Mouse (Mus musculus) embryonic facial prominence, embryonic 14.5 days (tissue): ENCODE data around the gene Abcd1. TPM values are rescaled to one million over a fixed set of nuclear protein-coding genes. Genes with fewer than 3 reads are reported as not detected.

ENCODE experiments used
- ATAC-seq: fragments of 200-750 bp; cut with Nextera tagmentation; 2 replicates; pipeline ENCODE4 v1.8.0; 2017; ENCODE audit warnings: low read depth, moderate number of reproducible peaks, moderate TSS enrichment
- DNase-seq: peaks from one replicate; pipeline ENCODE4 v3.0.0-alpha.2; 2015; ENCODE audit warnings: low spot score
- H3K27ac ChIP-seq: fragments of 300-500 bp; sonication (generic); replicated peaks from 2 replicates; pipeline ENCODE4 v1.5.1; 2014; ENCODE audit warnings: low read depth, mild to moderate bottlenecking, low read length, moderate library complexity
- H3K27me3 ChIP-seq: fragments of 300-500 bp; sonication (generic); replicated peaks from 2 replicates; pipeline ENCODE4 v1.6.1; 2014; ENCODE audit warnings: low read length; ENCODE audit not compliant: control insufficient read depth, insufficient read depth
- H3K36me3 ChIP-seq: fragments of 300-500 bp; sonication (generic); 2 replicates; pipeline ENCODE4 v1.6.1; 2014; ENCODE audit warnings: low read length, mixed read lengths; ENCODE audit not compliant: control insufficient read depth, insufficient read depth
- H3K4me1 ChIP-seq: fragments of 300-500 bp; sonication (generic); 2 replicates; pipeline ENCODE4 v1.6.1; 2014; ENCODE audit warnings: antibody characterized with exemption, low read length; ENCODE audit not compliant: control insufficient read depth, insufficient read depth
- H3K4me2 ChIP-seq: fragments of 300-500 bp; sonication (generic); 2 replicates; pipeline ENCODE4 v1.6.1; 2014; ENCODE audit warnings: low read depth, mild to moderate bottlenecking, low read length, moderate library complexity, mixed read lengths
- H3K4me3 ChIP-seq: fragments of 300-500 bp; sonication (generic); 2 replicates; pipeline ENCODE4 v1.5.1; 2014; ENCODE audit warnings: low read depth, mild to moderate bottlenecking, low read length
- H3K9ac ChIP-seq: fragments of 300-500 bp; sonication (generic); 2 replicates; pipeline ENCODE4 v1.6.1; 2014; ENCODE audit warnings: low read depth, mild to moderate bottlenecking, low read length, moderate library complexity, mixed read lengths
- H3K9me3 ChIP-seq: fragments of 300-500 bp; sonication (generic); 2 replicates; pipeline ENCODE4 v1.6.1; 2016; ENCODE audit warnings: low read length; ENCODE audit not compliant: control insufficient read depth
- WGBS: fragments of 180-500 bp; shearing (Covaris S2); extraction: QIAGEN DNeasy Blood & Tissue Kit; methylation state at CpG from one replicate; pipeline ENCODE4 v1.1.7; 2014; 5-methylcytosine and 5-hydroxymethylcytosine counted together
- polyA plus RNA-seq: library from polyadenylated mRNA; unstranded; fragments of >200 nt; fragmentation: Nextera tagmentation; extraction: Ambion mirVana; gene quantifications from 2 replicates; pipeline ENCODE4 v1.2.1, GENCODE M21; 2014

The Abcd1 gene
- polyA plus RNA-seq, 1 experiment from 2014 or later: 14.7 TPM

DNA sequence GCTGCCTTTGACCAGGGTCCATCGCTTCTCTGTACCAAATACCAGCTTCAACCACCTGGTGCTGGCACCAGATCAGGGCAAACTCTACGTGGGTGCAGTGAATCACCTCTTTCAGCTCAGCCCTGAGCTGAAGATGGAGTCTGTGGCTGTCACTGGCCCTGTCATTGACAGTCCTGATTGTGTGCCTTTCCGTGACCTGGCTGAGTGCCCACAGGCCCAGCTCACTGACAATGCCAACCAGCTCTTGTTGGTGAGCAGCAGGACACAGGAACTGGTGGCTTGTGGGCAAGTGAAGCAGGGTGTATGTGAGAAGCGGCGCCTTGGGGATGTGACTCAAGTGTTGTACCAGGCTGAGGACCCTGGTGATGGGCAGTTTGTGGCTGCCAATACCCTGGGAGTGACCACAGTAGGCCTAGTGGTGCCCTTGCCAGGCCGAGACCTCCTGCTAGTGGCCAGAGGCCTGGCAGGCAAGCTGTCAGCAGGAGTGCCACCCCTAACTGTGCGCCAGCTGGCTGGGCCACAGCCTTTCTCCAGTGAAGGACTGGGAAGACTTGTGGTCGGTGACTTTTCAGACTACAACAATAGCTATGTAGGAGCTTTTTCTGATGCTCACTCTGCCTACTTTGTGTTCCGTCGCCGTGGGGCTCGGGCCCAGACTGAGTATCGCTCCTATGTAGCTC is 42.4 kb downstream of the Abcd1 start:
- no peaks in the 10 kb centered on the region for H3K9me3 ChIP-seq
- DNase-seq (no peak), ATAC-seq (no peak)
- no peaks in the 10 kb centered on the region for H3K36me3 ChIP-seq
- no peak overlapping the region for H3K4me3 ChIP-seq
- no peaks in the 10 kb centered on the region for H3K4me1 ChIP-seq
- H3K27me3 ChIP-seq: no peaks in the 10 kb centered on the region
- H3K4me2 ChIP-seq: no peak overlapping the region
- WGBS: 84% methylated on average over 12 of the region's 13 CpGs
- no peak overlapping the region for H3K9ac ChIP-seq
- no peak overlapping the region for H3K27ac ChIP-seq

DNA sequence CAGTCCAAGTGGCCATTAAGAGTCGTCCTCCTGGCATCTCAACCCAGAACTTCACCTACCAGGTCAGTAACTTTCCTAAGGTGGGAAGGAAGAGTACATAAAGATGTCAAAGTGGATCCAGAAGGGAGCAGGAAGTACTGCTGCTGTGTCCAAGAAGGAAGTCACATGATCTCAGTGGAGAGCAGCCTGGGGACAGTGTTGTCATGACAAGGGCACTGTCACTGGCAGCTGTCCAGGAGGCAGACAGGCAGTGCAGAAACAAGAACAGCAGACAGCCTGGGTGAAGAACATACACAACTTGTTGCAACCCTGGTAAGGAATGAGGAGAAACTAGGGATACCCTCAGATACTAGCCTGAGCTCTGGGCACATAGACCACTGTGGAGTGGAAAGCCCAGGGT is 48.9 kb downstream of the Abcd1 start:
- no peaks in the 10 kb centered on the region for H3K9me3 ChIP-seq
- H3K27me3 ChIP-seq: no peaks in the 10 kb centered on the region
- no peak overlapping the region for H3K4me2 ChIP-seq
- no peaks in the 10 kb centered on the region for H3K36me3 ChIP-seq
- no peaks in the 10 kb centered on the region for H3K4me1 ChIP-seq
- WGBS: 78% methylated on average over 1 of the region's 1 CpGs
- peak; percentile 23 for DNase-seq
- ATAC-seq: no peak
- H3K9ac ChIP-seq: no peak overlapping the region
- H3K4me3 ChIP-seq: no peak overlapping the region
- H3K27ac ChIP-seq: no peak overlapping the region

DNA sequence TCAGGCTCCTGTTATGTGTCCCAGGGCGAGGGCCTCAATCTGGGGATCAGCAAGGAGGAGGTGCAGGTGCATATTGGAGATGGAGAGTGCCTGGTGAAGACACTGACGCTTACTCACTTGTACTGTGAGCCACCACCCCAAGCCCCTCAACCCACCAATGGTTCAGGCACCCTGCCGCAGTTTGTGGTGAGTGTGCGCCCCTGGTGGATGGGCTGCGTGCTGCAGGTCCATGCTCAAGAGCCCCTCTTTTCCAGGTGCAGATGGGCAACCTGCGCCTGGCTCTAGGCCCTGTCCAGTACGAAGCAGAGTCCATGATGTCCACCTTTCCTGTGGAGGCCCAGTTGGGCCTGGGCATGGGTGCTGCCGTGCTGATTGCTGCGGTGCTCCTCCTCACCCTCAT is 50.9 kb downstream of the Abcd1 start:
- DNase-seq (no peak), ATAC-seq (no peak)
- WGBS: 59% methylated on average over 8 of the region's 9 CpGs

DNA sequence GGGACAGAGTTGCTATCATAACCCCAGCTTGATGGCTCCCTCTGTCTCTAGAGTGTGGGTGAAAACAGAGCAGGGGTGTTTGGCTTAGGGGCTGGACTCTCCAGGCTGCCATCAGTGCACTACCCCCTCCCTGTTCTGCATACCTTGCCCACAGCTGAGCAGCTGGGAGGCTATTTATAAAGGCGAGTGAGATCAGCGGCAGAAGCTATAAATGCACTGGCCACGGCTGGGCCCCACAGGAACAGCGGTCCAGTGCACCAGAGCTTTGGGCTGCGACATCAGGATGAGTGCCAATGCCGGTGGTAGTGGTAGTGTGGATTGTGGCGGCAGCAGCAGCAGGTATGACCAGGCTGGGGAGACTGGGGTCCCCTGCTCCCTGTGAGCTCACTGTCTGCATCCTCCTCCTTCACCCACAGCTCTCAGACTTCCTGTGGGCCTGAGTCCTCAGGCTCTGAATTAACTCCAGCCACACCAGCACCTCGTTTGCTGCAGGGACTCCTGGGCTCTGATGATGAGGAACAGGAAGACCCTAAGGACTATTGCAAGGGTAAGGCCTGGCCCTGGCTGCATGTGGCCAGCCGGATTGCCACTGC is 57.9 kb downstream of the Abcd1 start, which contains the start of gene Srpk3:
Srpk3 (plus strand) TSS at position 238 of the 593 bp plus-strand sequence.
- Histone ChIP-seq H3K4me2 (no peak within 1 kb of the TSS), H3K27me3 (no peaks in the 10 kb centered on the region), H3K9ac (no peak within 1 kb of the TSS), H3K27ac (no peak within 1 kb of the TSS; the same call in 1 of the 2 replicates), H3K4me1 (no peaks in the 10 kb centered on the region), H3K36me3 (peaks cover 18% of the 10 kb centered on the region; the same call in 1 of the 2 replicates), H3K9me3 (no peaks in the 10 kb centered on the region), H3K4me3 (no peak within 1 kb of the TSS)
- 47% methylated on average over 6 of the region's 9 CpGs for WGBS
- peak; percentile 60 for ATAC-seq
- peak; percentile 13 for DNase-seq

More for the DNA sequence above, 50.9 kb downstream of the Abcd1 start:
- Histone ChIP-seq H3K27me3 (no peaks in the 10 kb centered on the region), H3K4me3 (no peak overlapping the region), H3K9ac (no peak overlapping the region), H3K4me1 (no peaks in the 10 kb centered on the region), H3K4me2 (no peak overlapping the region), H3K9me3 (no peaks in the 10 kb centered on the region), H3K27ac (no peak overlapping the region), H3K36me3 (no peaks in the 10 kb centered on the region)

DNA sequence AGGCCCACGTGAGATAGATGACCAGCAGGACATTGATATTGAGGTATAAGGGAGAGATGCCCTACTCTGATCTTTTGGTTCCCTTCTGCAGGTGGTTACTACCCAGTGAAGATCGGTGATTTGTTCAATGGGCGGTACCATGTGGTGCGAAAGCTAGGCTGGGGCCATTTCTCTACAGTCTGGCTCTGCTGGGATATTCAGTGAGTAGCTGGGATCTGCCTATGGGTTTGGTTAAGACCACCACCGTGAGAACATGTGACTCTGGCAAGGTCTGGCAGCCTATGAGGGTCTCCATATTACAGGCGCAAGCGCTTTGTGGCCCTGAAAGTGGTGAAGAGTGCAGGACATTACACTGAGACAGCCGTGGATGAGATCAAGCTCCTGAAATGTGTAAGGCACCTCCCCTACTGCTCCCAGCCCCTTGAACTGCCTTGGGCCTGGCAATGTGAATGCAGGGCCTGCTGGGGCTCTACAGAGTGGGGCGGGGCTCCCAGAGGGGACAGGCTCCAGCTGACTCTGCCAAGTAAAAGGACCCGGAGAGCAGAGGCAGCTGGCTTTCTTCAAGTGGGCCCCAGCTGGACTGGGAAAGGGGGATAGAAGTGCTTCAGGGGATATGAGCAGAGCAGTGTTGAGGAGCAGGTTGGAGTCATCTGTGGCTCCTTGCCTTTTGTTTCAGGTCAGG is 58.5 kb downstream of the Abcd1 start:
- WGBS: 74% methylated on average over 10 of the region's 10 CpGs
- Histone ChIP-seq H3K4me2 (no peak overlapping the region), H3K4me3 (no peak overlapping the region), H3K9me3 (no peaks in the 10 kb centered on the region), H3K4me1 (no peaks in the 10 kb centered on the region), H3K27ac (no peak overlapping the region; the same call in 1 of the 2 replicates), H3K27me3 (no peaks in the 10 kb centered on the region), H3K9ac (no peak overlapping the region), H3K36me3 (peaks cover 24% of the 10 kb centered on the region)
- ATAC-seq: peak; percentile 64
- DNase-seq: peak; percentile 29

DNA sequence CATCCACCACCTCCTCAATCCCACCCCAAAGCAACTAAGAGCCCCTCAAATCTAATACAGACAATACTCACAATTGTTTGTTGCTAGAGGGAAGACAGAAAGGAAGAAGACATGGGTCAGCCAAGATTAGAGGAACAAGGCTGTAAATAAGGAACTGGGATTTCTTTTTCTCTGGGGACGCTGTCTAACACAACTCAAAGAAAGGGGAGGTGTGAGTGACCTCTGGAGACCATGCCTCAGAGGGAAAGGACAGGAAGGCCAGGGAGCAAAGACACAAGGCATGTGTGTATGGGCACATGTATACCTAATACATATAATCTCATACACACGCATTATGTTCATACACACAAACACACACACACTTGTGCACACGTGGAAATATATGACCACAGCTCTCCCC is 65.8 kb downstream of the Abcd1 start:
- WGBS: 92% methylated on average over 3 of the region's 3 CpGs

DNA sequence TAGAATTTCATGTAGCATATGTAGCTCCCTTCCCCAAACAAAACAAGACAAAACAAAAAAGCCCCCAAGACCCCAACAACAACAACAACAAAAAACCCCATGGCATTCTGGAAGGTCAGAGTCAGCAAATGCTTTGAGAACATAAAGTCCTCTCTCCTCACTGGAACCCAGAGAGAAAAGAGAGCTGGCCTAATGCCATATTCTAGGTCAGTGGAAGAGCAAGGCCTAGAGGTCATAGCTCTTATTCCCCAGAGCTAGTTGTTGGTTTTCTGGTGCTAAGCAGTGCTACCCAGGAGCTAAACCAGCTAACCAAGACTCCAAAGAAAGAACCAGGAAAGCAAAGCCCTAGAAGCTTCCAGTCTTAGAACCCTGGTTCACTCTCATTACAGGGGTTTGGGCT is 69.3 kb downstream of the Abcd1 start:
- ATAC-seq (no peak), DNase-seq (no peak)
- Histone ChIP-seq H3K27ac (no peak overlapping the region; the same call in 1 of the 2 replicates), H3K4me1 (no peaks in the 10 kb centered on the region), H3K36me3 (peaks cover 30% of the 10 kb centered on the region; the same call in 1 of the 2 replicates), H3K27me3 (no peaks in the 10 kb centered on the region), H3K9ac (peak overlapping the region; percentile 74), H3K4me2 (peak overlapping the region; percentile 59), H3K4me3 (peak overlapping the region; percentile 60), H3K9me3 (no peaks in the 10 kb centered on the region)

More for the DNA sequence above, 65.8 kb downstream of the Abcd1 start:
- H3K36me3 ChIP-seq: peaks cover 47% of the 10 kb centered on the region
- no peak overlapping the region for H3K4me3 ChIP-seq
- H3K9ac ChIP-seq: no peak overlapping the region
- DNase-seq (no peak), ATAC-seq (no peak)
- no peaks in the 10 kb centered on the region for H3K27me3 ChIP-seq
- no peaks in the 10 kb centered on the region for H3K4me1 ChIP-seq
- no peak overlapping the region for H3K27ac ChIP-seq
- H3K4me2 ChIP-seq: no peak overlapping the region
- H3K9me3 ChIP-seq: no peaks in the 10 kb centered on the region

DNA sequence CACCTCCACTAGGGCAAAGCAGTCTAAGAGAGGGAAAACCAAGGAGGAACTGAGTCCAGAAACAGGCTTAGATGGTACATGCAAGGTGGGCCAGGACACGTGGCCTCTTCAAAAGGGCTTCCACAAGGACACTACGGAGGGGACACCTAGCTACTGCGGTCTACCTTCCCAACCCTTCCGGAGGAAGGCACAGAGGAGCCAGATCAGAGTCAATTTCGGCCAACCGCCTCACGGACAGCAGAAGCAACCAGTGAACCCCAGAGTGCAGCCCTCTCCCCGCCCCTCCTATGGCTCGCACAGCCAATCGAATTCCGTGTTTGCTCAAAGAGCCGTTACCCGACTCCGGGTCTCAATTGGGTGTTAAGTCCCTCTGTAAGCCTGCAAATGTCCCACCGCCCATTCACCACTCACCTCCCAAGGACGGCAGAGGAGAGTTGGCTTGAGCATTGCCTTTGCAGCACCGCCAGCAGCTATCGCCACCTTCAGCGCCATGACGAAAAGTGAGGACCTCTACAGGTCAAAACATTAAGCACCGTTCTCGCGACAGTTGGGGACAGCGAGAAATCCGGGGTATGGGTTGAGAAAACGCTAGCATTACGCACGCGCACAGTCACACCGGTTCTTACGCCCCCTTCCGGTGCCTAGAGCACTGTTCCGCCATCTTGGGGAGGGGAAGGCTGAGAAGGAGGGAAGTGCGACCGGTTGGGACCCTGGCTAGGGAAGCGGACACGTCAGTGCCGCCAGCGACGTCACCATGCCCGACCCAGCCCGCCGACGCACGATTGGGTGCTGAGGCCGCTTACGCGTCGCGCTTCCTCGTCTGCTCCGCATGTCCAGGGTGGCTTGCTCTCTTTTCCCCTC is 70.2 kb downstream of the Abcd1 start, which contains the start of the genes Idh3g and Ssr4:
Idh3g (minus strand) TSS at position 534 of the 861 bp plus-strand sequence.
Ssr4 (plus strand) TSS at position 665 of the 861 bp plus-strand sequence.
- Histone ChIP-seq H3K27me3 (no peaks in the 10 kb centered on the region), H3K9me3 (no peaks in the 10 kb centered on the region), H3K4me1 (no peaks in the 10 kb centered on the region), H3K36me3 (peaks cover 27% of the 10 kb centered on the region; the same call in 1 of the 2 replicates), H3K9ac (peak within 1 kb of the TSS; percentile 74), H3K4me3 (peak within 1 kb of the TSS; percentile 60), H3K27ac (peak within 1 kb of the TSS; percentile 87), H3K4me2 (peak within 1 kb of the TSS; percentile 59)
- ATAC-seq: peak; percentile 97
- WGBS: 16% methylated on average over 34 of the region's 52 CpGs
- DNase-seq: peak; percentile 97
